Mouse (Mus musculus): ENCODE data around the gene Retreg3. TPM values are rescaled to one million over a fixed set of nuclear protein-coding genes. Genes with fewer than 3 reads are reported as not detected.
"Not testable (repeated sequence)": the region's sequence is repeated elsewhere in the genome, so short reads cannot be mapped to it uniquely, and the experiment has no call there.

Gene Retreg3
- polyA plus RNA-seq, 1 experiment from 2014 or later: 19.1 TPM

- Histone ChIP-seq H3K36me3 (peaks cover 15% of the 10 kb centered on the region; the same call in 1 of the 2 replicates), H3K4me3 (replicated peaks) (no peak overlapping the region), H3K27ac (no peak overlapping the region), H3K9ac (replicated peaks) (no peak overlapping the region), H3K4me2 (no peak overlapping the region), H3K27me3 (peaks cover 66% of the 10 kb centered on the region), H3K9me3 (no peaks in the 10 kb centered on the region), H3K4me1 (replicated peaks) (peaks cover 18% of the 10 kb centered on the region)
- WGBS: 51% methylated on average over 5 of the region's 5 CpGs
- ATAC-seq (ENCODE audit: insufficient number of reproducible peaks, insufficient read depth, low FRiP score, low TSS enrichment, low read depth): no peak
Observed at GRCm38 (mm10) chr11:101162301-101162700, 42.6 kb upstream of the Retreg3 start.

- Histone ChIP-seq H3K27ac (no peak overlapping the region), H3K4me1 (replicated peaks) (peaks cover 18% of the 10 kb centered on the region), H3K36me3 (peaks cover 14% of the 10 kb centered on the region; the same call in 1 of the 2 replicates), H3K4me2 (no peak overlapping the region), H3K4me3 (replicated peaks) (no peak overlapping the region), H3K9me3 (no peaks in the 10 kb centered on the region), H3K27me3 (peaks cover 61% of the 10 kb centered on the region), H3K9ac (replicated peaks) (no peak overlapping the region)
- ATAC-seq (ENCODE audit: insufficient number of reproducible peaks, insufficient read depth, low FRiP score, low TSS enrichment, low read depth): no peak
- WGBS: 86% methylated on average over 15 of the region's 15 CpGs
Observed at GRCm38 (mm10) chr11:101161551-101161950, 41.9 kb upstream of the Retreg3 start.

- peaks cover 61% of the 10 kb centered on the region for H3K27me3 ChIP-seq
- H3K27ac ChIP-seq; H3K4me2 ChIP-seq; H3K4me3 ChIP-seq (replicated peaks); H3K9me3 ChIP-seq; ATAC-seq (ENCODE audit: insufficient number of reproducible peaks, insufficient read depth, low FRiP score, low TSS enrichment, low read depth); H3K9ac ChIP-seq (replicated peaks): not testable (repeated sequence)
- H3K4me1 ChIP-seq (replicated peaks): peaks cover 23% of the 10 kb centered on the region
- WGBS: 75% methylated on average over 8 of the region's 8 CpGs
- H3K36me3 ChIP-seq: peaks cover 14% of the 10 kb centered on the region; the same call in 1 of the 2 replicates
Observed at GRCm38 (mm10) chr11:101160981-101161505, 41.4 kb upstream of the Retreg3 start.

GRCm38 (mm10) chr11:101160151-101160550, 40.5 kb upstream of the Retreg3 start:
- H3K36me3 ChIP-seq: peaks cover 14% of the 10 kb centered on the region; the same call in 1 of the 2 replicates
- peaks cover 31% of the 10 kb centered on the region for H3K4me1 ChIP-seq (replicated peaks)
- H3K4me2 ChIP-seq; ATAC-seq (ENCODE audit: insufficient number of reproducible peaks, insufficient read depth, low FRiP score, low TSS enrichment, low read depth); H3K4me3 ChIP-seq (replicated peaks); H3K27ac ChIP-seq; H3K9me3 ChIP-seq; H3K9ac ChIP-seq (replicated peaks): not testable (repeated sequence)
- H3K27me3 ChIP-seq: peaks cover 54% of the 10 kb centered on the region
- WGBS: 71% methylated on average over 10 of the region's 10 CpGs

GRCm38 (mm10) chr11:101155728-101156371, 36.2 kb upstream of the Retreg3 start, which contains the start of gene Tubg2:
Tubg2 (plus strand) TSS chr11:101155907.
- Histone ChIP-seq H3K4me3 (replicated peaks) (peak within 1 kb of the TSS; percentile 44), H3K4me2 (peak within 1 kb of the TSS; percentile 73), H3K27ac (peak within 1 kb of the TSS; percentile 62; the same call in 1 of the 2 replicates), H3K4me1 (replicated peaks) (peaks cover 14% of the 10 kb centered on the region), H3K36me3 (no peaks in the 10 kb centered on the region), H3K27me3 (peaks cover 14% of the 10 kb centered on the region; the same call in 1 of the 2 replicates), H3K9me3 (no peaks in the 10 kb centered on the region), H3K9ac (replicated peaks) (peak within 1 kb of the TSS; percentile 52)
- ATAC-seq (ENCODE audit: insufficient number of reproducible peaks, insufficient read depth, low FRiP score, low TSS enrichment, low read depth): peak; percentile 78
- WGBS: 2% methylated on average over 36 of the region's 36 CpGs

GRCm38 (mm10) chr11:101155151-101155550, 35.5 kb upstream of the Retreg3 start:
- H3K4me1 ChIP-seq (replicated peaks): peaks cover 14% of the 10 kb centered on the region
- WGBS: 67% methylated on average over 6 of the region's 6 CpGs
- no peaks in the 10 kb centered on the region for H3K36me3 ChIP-seq
- no peak for ATAC-seq (ENCODE audit: insufficient number of reproducible peaks, insufficient read depth, low FRiP score, low TSS enrichment, low read depth)
- H3K9me3 ChIP-seq: no peaks in the 10 kb centered on the region
- peak overlapping the region; percentile 73; the same call in 1 of the 2 replicates for H3K4me2 ChIP-seq
- H3K27ac ChIP-seq: no peak overlapping the region
- H3K4me3 ChIP-seq (replicated peaks): peak overlapping the region; percentile 44; the same call in 1 of the 2 replicates
- H3K27me3 ChIP-seq: peaks cover 13% of the 10 kb centered on the region; the same call in 1 of the 2 replicates
- H3K9ac ChIP-seq (replicated peaks): no peak overlapping the region

GRCm38 (mm10) chr11:101154648-101155047, 35.0 kb upstream of the Retreg3 start:
- no peak overlapping the region for H3K4me3 ChIP-seq (replicated peaks)
- ATAC-seq (ENCODE audit: insufficient number of reproducible peaks, insufficient read depth, low FRiP score, low TSS enrichment, low read depth): no peak
- no peak overlapping the region for H3K27ac ChIP-seq

GRCm38 (mm10) chr11:101152825-101153224, 33.1 kb upstream of the Retreg3 start:
- no peak for ATAC-seq (ENCODE audit: insufficient number of reproducible peaks, insufficient read depth, low FRiP score, low TSS enrichment, low read depth)
- Histone ChIP-seq H3K9ac (replicated peaks) (no peak overlapping the region), H3K27ac (no peak overlapping the region), H3K36me3 (no peaks in the 10 kb centered on the region), H3K9me3 (no peaks in the 10 kb centered on the region), H3K4me1 (replicated peaks) (peaks cover 30% of the 10 kb centered on the region), H3K27me3 (peaks cover 13% of the 10 kb centered on the region; the same call in 1 of the 2 replicates), H3K4me2 (no peak overlapping the region), H3K4me3 (replicated peaks) (no peak overlapping the region)
- WGBS: 77% methylated on average over 1 of the region's 1 CpGs

More at GRCm38 (mm10) chr11:101154648-101155047, 35.0 kb upstream of the Retreg3 start:
- Histone ChIP-seq H3K4me1 (replicated peaks) (peaks cover 16% of the 10 kb centered on the region), H3K9me3 (no peaks in the 10 kb centered on the region), H3K27me3 (peaks cover 13% of the 10 kb centered on the region; the same call in 1 of the 2 replicates), H3K36me3 (no peaks in the 10 kb centered on the region), H3K4me2 (no peak overlapping the region), H3K9ac (replicated peaks) (no peak overlapping the region)

GRCm38 (mm10) chr11:101151063-101151462, 31.4 kb upstream of the Retreg3 start:
- no peak overlapping the region for H3K4me2 ChIP-seq
- no peak for ATAC-seq (ENCODE audit: insufficient number of reproducible peaks, insufficient read depth, low FRiP score, low TSS enrichment, low read depth)
- WGBS: 55% methylated on average over 2 of the region's 2 CpGs

GRCm38 (mm10) chr11:101149178-101150105, 29.7 kb upstream of the Retreg3 start:
- 12% methylated on average over 9 of the region's 9 CpGs for WGBS
- Histone ChIP-seq H3K4me1 (replicated peaks) (peaks cover 19% of the 10 kb centered on the region), H3K36me3 (no peaks in the 10 kb centered on the region), H3K9me3 (no peaks in the 10 kb centered on the region), H3K4me2 (peak overlapping the region; percentile 1; the same call in 1 of the 2 replicates), H3K9ac (replicated peaks) (no peak overlapping the region; the same call in 1 of the 2 replicates), H3K4me3 (replicated peaks) (no peak overlapping the region), H3K27ac (peak overlapping the region; percentile 83), H3K27me3 (no peaks in the 10 kb centered on the region)
- ATAC-seq (ENCODE audit: insufficient number of reproducible peaks, insufficient read depth, low FRiP score, low TSS enrichment, low read depth): no peak

More at GRCm38 (mm10) chr11:101151063-101151462, 31.4 kb upstream of the Retreg3 start:
- H3K9ac ChIP-seq (replicated peaks): no peak overlapping the region
- no peak overlapping the region for H3K27ac ChIP-seq
- H3K27me3 ChIP-seq: peaks cover 6% of the 10 kb centered on the region; the same call in 1 of the 2 replicates
- no peaks in the 10 kb centered on the region for H3K36me3 ChIP-seq
- no peak overlapping the region for H3K4me3 ChIP-seq (replicated peaks)
- no peaks in the 10 kb centered on the region for H3K9me3 ChIP-seq
- H3K4me1 ChIP-seq (replicated peaks): peaks cover 27% of the 10 kb centered on the region

Data from limb, embryonic 12.5 days (tissue).